Mouse (Mus musculus) cerebellum, postnatal 25 days (tissue): ENCODE measurements around the gene Nudt19.
"Not testable (repeated sequence)": the region's sequence is repeated elsewhere in the genome, so short reads cannot be mapped to it uniquely, and the experiment has no call there.

ENCODE experiments used
- DNase-seq, 2 experiments: peaks; one replicate each; pipeline ENCODE4 v3.0.0; 2021; ENCODE audit warnings: mixed read lengths in 2 of 2

Gene Nudt19

GRCm38 (mm10) chr7:35564067-35564865 is 8.2 kb upstream of the Nudt19 start:
- DNase-seq = no peak

- DNase-seq = no peak
Observed at GRCm38 (mm10) chr7:35563071-35563470, 7.0 kb upstream of the Nudt19 start.

- DNase-seq = no peak
Observed at GRCm38 (mm10) chr7:35559838-35560237, 3.7 kb upstream of the Nudt19 start.

- no peak for DNase-seq
Observed at GRCm38 (mm10) chr7:35558681-35559080, 2.6 kb upstream of the Nudt19 start.

- no peak for DNase-seq
Observed at GRCm38 (mm10) chr7:35557577-35557976, 1.5 kb upstream of the Nudt19 start.

- no peak for DNase-seq
Observed at GRCm38 (mm10) chr7:35556905-35557304, 801 bp upstream of the Nudt19 start.

- DNase-seq = peak; percentile 91
Observed at GRCm38 (mm10) chr7:35555224-35556204, 590 bp downstream of the Nudt19 start.

GRCm38 (mm10) chr7:35554605-35555175 is 1.4 kb downstream of the Nudt19 start:
- peak; percentile 46 to 70 for DNase-seq

- peak; percentile 33 to 63 for DNase-seq
Observed at GRCm38 (mm10) chr7:35553751-35554604, 2.1 kb downstream of the Nudt19 start.

GRCm38 (mm10) chr7:35545881-35546280 is 10.2 kb downstream of the Nudt19 start:
- DNase-seq = peak; percentile 44 to 71

- DNase-seq = no peak
Observed at GRCm38 (mm10) chr7:35537562-35537961, 18.5 kb downstream of the Nudt19 start, which contains the start of gene Tdrd12. Tdrd12 (minus strand) TSS chr7:35537745.

GRCm38 (mm10) chr7:35535750-35536512 is 20.2 kb downstream of the Nudt19 start:
- DNase-seq = no peak

- DNase-seq = not testable (repeated sequence)
Observed at GRCm38 (mm10) chr7:35530544-35530943, 25.6 kb downstream of the Nudt19 start.

- DNase-seq = no peak
Observed at GRCm38 (mm10) chr7:35530026-35530425, 26.1 kb downstream of the Nudt19 start.

- DNase-seq = no peak
Observed at GRCm38 (mm10) chr7:35526795-35527194, 29.3 kb downstream of the Nudt19 start.

GRCm38 (mm10) chr7:35501995-35502394 is 54.1 kb downstream of the Nudt19 start:
- peak in 1 of 2 experiments; percentile 12 for DNase-seq

- no peak for DNase-seq
Observed at GRCm38 (mm10) chr7:35497516-35497915, 58.6 kb downstream of the Nudt19 start.
